Mouse (Mus musculus) heart, embryonic 13.5 days (tissue): ENCODE measurements at regions not wholly inside any gene's neighbourhood (a gene's known extent, or its start where the extent isn't known, plus 50 kb on each side); places are given as distances from the start of the nearest gene placed in this dataset.

Experiments used
- ATAC-seq: fragments of 200-750 bp; cut with Nextera tagmentation; 2 replicates; pipeline ENCODE4 v1.8.0; 2017; ENCODE audit warnings: moderate TSS enrichment; ENCODE audit not compliant: insufficient number of reproducible peaks, low FRiP score, low TSS enrichment; ENCODE audit errors: extremely low read depth
- H3K27ac ChIP-seq: fragments of 300-500 bp; sonication (generic); replicated peaks from 2 replicates; pipeline ENCODE4 v1.5.1; 2015; ENCODE audit warnings: moderate library complexity, mild to moderate bottlenecking, inconsistent platforms
- H3K27me3 ChIP-seq: fragments of 300-500 bp; sonication (generic); replicated peaks from 2 replicates; pipeline ENCODE4 v1.6.1; 2015; ENCODE audit warnings: mild to moderate bottlenecking, inconsistent platforms
- H3K36me3 ChIP-seq: fragments of 300-500 bp; sonication (generic); 2 replicates; pipeline ENCODE4 v1.6.1; 2015; ENCODE audit warnings: mild to moderate bottlenecking, inconsistent platforms
- H3K4me1 ChIP-seq: fragments of 300-500 bp; sonication (generic); 2 replicates; pipeline ENCODE4 v1.6.1; 2015; ENCODE audit warnings: inconsistent platforms
- H3K4me2 ChIP-seq: fragments of 300-500 bp; sonication (generic); 2 replicates; pipeline ENCODE4 v1.6.1; 2015; ENCODE audit warnings: inconsistent platforms, mild to moderate bottlenecking, moderate library complexity
- H3K4me3 ChIP-seq: fragments of 300-500 bp; sonication (generic); 2 replicates; pipeline ENCODE4 v1.5.1; 2015; ENCODE audit warnings: moderate library complexity, mild to moderate bottlenecking, inconsistent platforms
- H3K9ac ChIP-seq: fragments of 300-500 bp; sonication (generic); 2 replicates; pipeline ENCODE4 v1.6.1; 2015; ENCODE audit warnings: inconsistent platforms, mild to moderate bottlenecking, moderate library complexity
- H3K9me3 ChIP-seq: fragments of 300-500 bp; sonication (generic); 2 replicates; pipeline ENCODE4 v1.6.1; 2016; ENCODE audit warnings: inconsistent platforms
- WGBS: fragments of 180-500 bp; shearing (Covaris S2); methylation state at CpG from one replicate; pipeline ENCODE4 v1.1.7; 2015; ENCODE audit warnings: mixed read lengths; 5-methylcytosine and 5-hydroxymethylcytosine counted together

GRCm38 (mm10) chr13:47948098-47948865, 312.7 kb upstream of the Id4 start:
- H3K4me1 ChIP-seq: no peaks in the 10 kb centered on the region

DNA sequence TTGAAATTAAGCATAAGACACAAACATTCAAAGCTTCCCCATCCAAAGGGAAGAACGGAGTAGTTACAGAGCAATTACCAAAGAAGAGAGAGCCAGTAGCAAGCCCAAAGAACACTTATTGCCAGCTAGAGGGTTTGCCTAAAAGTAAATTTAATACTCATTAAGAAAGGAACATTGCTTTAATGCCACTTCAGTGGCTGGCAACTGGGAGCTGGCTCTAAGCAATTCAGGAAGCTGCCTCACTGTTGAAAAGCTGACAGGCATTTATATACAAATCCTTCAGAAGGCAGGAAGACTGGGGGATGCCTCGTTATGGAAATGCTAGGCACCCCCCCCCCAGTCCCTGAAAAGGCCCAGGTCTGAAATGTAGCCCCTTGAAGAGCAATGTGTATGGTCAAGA, 310.6 kb upstream of the Id4 start:
- no peaks in the 10 kb centered on the region for H3K27me3 ChIP-seq
- ATAC-seq: no peak
- 48% methylated on average over 2 of the region's 2 CpGs for WGBS
- no peak overlapping the region for H3K4me2 ChIP-seq
- no peaks in the 10 kb centered on the region for H3K4me1 ChIP-seq
- no peak overlapping the region for H3K27ac ChIP-seq
- no peaks in the 10 kb centered on the region for H3K36me3 ChIP-seq
- H3K9ac ChIP-seq: no peak overlapping the region
- no peaks in the 10 kb centered on the region for H3K9me3 ChIP-seq
- H3K4me3 ChIP-seq: no peak overlapping the region

More at GRCm38 (mm10) chr13:47948098-47948865, 312.7 kb upstream of the Id4 start:
- Histone ChIP-seq H3K4me3 (no peak overlapping the region), H3K9me3 (no peaks in the 10 kb centered on the region; the same call in 1 of the 2 replicates), H3K4me2 (no peak overlapping the region), H3K27ac (no peak overlapping the region), H3K36me3 (no peaks in the 10 kb centered on the region), H3K27me3 (no peaks in the 10 kb centered on the region), H3K9ac (no peak overlapping the region)
- WGBS: 82% methylated on average over 10 of the region's 10 CpGs
- ATAC-seq: no peak

DNA sequence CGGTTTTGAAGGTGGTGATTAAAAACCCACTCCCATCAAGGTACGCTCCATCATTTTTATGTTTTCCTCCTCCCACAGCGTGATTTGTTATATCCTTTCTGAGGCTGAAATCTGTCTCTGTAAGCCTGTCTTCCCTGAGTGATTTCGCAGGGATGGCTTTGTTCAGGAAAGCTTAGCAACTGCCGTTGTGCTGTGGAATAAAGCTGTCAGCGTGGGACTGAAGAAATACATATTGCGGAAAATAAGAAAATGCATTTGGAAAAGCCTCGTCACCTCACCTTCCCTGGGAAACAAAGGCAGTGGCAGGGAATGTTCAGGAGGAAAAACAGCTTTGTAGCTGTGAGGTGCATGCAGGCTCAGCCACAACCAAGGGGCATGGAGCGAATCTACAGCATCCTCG, 310.0 kb upstream of the Id4 start:
- Histone ChIP-seq H3K27ac (no peak overlapping the region), H3K4me3 (no peak overlapping the region), H3K9me3 (no peaks in the 10 kb centered on the region), H3K4me2 (no peak overlapping the region), H3K4me1 (no peaks in the 10 kb centered on the region), H3K36me3 (no peaks in the 10 kb centered on the region), H3K9ac (no peak overlapping the region), H3K27me3 (no peaks in the 10 kb centered on the region)
- WGBS: 73% methylated on average over 10 of the region's 10 CpGs
- ATAC-seq: no peak

DNA sequence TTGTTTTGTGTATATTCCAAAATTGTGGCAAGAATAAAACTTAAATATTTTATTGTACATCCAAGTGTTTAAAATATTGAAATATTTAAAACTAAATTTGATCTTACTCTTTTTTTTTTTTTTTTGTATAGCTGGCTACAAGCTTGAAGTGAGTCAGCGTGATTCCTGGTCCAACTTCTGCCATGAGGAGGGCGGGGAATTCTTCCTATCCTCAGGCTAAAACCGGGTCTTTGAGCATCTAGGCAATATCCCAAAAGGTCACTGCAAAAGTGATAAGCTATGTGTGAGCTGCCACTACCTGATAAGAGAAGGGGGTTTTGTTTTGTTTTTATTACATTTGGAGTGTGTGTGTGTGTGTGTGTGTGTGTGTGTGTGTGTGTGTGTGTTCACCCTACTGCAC, 308.1 kb upstream of the Id4 start:
- Histone ChIP-seq H3K27me3 (no peaks in the 10 kb centered on the region), H3K4me2 (no peak overlapping the region), H3K27ac (no peak overlapping the region), H3K36me3 (no peaks in the 10 kb centered on the region), H3K9ac (no peak overlapping the region), H3K4me3 (no peak overlapping the region), H3K9me3 (no peaks in the 10 kb centered on the region), H3K4me1 (no peaks in the 10 kb centered on the region)
- no peak for ATAC-seq
- WGBS: 58% methylated on average over 3 of the region's 3 CpGs

DNA sequence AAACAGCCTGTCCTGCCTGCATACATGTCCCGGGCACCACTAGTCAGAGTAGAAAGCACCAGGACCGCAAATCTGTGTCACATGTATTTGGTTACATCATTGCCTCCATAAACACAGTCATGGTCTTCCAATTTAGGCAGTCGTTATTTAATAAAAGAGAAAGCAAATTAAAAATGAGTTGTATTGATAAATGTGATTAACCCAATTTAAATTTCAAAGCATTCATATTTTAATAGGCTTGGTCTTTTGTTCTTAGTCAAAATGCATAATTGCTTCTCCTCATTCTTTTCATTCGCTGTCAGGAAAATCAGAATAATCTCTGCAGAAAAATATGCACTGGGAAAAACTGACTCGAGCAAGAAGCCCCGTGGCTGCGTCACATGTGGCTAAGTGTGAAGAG, 307.3 kb upstream of the Id4 start:
- Histone ChIP-seq H3K27ac (no peak overlapping the region), H3K36me3 (no peaks in the 10 kb centered on the region), H3K9ac (no peak overlapping the region), H3K4me2 (no peak overlapping the region), H3K9me3 (no peaks in the 10 kb centered on the region), H3K27me3 (no peaks in the 10 kb centered on the region), H3K4me3 (no peak overlapping the region), H3K4me1 (no peaks in the 10 kb centered on the region)
- WGBS: 70% methylated on average over 7 of the region's 7 CpGs
- no peak for ATAC-seq

DNA sequence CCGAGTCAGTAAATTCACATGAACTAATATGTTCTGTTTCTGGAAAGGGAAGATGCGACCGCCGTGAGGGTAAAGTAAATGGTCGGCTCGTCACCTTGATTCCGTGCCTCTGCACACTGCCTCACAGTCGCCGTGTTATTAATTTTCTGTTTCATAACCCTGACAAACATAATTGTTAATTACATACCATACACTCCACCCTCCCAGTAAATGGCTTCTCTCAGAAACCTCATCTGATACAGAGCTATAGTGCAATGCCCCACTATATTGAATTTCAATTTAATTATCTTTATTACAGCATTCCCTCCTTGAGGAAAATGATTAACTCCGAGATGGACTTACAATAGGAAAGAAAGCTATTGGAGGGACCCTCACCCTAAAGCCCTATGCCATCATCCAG, 305.5 kb upstream of the Id4 start:
- WGBS: 83% methylated on average over 10 of the region's 10 CpGs
- Histone ChIP-seq H3K4me3 (no peak overlapping the region), H3K9ac (no peak overlapping the region), H3K4me1 (no peaks in the 10 kb centered on the region), H3K4me2 (no peak overlapping the region), H3K27me3 (no peaks in the 10 kb centered on the region), H3K27ac (no peak overlapping the region), H3K36me3 (no peaks in the 10 kb centered on the region), H3K9me3 (no peaks in the 10 kb centered on the region)
- ATAC-seq: no peak

- WGBS: 87% methylated on average over 11 of the region's 11 CpGs
- ATAC-seq: no peak
- no peak overlapping the region for H3K4me2 ChIP-seq
- H3K27me3 ChIP-seq: no peaks in the 10 kb centered on the region
- no peaks in the 10 kb centered on the region for H3K4me1 ChIP-seq
- no peaks in the 10 kb centered on the region for H3K9me3 ChIP-seq
- no peak overlapping the region for H3K4me3 ChIP-seq
- no peak overlapping the region for H3K9ac ChIP-seq
- H3K36me3 ChIP-seq: no peaks in the 10 kb centered on the region
- H3K27ac ChIP-seq: no peak overlapping the region
Observed at GRCm38 (mm10) chr13:47957662-47958061, 303.4 kb upstream of the Id4 start.

- peak overlapping the region; percentile 47 for H3K4me2 ChIP-seq
- no peak for ATAC-seq
Observed at GRCm38 (mm10) chr13:47974216-47974615, 286.8 kb upstream of the Id4 start.

DNA sequence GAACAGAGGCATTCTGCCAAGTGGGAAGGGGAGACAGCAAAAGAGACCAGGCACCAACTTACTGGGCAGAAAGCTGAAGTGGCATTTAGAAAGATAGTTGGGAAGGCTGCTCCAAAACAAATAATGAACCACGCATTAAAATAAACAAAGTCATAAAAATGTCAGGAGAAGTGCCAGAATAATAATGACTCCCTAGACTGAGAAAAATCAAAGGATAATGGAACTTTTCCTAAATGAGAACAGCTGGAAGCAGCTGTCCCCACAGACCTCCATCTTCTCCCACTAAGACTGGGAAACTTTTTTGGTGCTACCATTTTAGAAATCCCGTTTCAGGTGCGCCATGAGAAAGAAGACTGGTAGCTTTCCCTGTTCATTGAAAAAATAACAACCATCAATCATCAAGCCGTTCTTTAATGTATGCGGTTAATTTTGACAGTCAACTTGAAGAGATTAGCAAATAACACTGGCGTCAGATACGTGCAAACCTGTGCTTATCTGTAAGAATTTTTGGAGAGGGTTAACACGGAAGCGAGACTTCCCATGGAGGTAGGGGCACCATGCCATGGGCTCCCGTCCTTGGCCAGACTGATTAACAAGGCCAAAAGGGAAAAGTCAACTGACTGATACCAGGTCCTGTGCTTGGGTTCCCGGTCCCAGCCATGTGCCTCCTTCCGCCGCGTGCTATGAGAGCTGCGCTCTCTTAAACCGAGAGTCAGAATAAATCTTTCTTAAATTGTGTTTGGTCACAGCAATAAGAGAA, 286.1 kb upstream of the Id4 start:
- 71% methylated on average over 16 of the region's 16 CpGs for WGBS
- Histone ChIP-seq H3K27me3 (no peaks in the 10 kb centered on the region), H3K27ac (no peak overlapping the region), H3K9ac (no peak overlapping the region), H3K36me3 (no peaks in the 10 kb centered on the region), H3K4me1 (0 out of 2 replicates have a peak, but pooled peaks cover 2% of the 10 kb centered on the region), H3K9me3 (no peaks in the 10 kb centered on the region), H3K4me3 (no peak overlapping the region), H3K4me2 (peak overlapping the region; percentile 47; the same call in 1 of the 2 replicates)
- no peak for ATAC-seq

More at GRCm38 (mm10) chr13:47974216-47974615, 286.8 kb upstream of the Id4 start:
- no peaks in the 10 kb centered on the region for H3K27me3 ChIP-seq
- no peaks in the 10 kb centered on the region for H3K9me3 ChIP-seq
- H3K4me1 ChIP-seq: 0 out of 2 replicates have a peak, but pooled peaks cover 2% of the 10 kb centered on the region
- no peaks in the 10 kb centered on the region for H3K36me3 ChIP-seq
- no peak overlapping the region for H3K27ac ChIP-seq
- H3K9ac ChIP-seq: no peak overlapping the region
- 35% methylated on average over 12 of the region's 12 CpGs for WGBS
- H3K4me3 ChIP-seq: no peak overlapping the region

- no peaks in the 10 kb centered on the region for H3K36me3 ChIP-seq
- no peak overlapping the region for H3K9ac ChIP-seq
- H3K27ac ChIP-seq: no peak overlapping the region
- no peak overlapping the region for H3K4me3 ChIP-seq
- ATAC-seq: no peak
- no peaks in the 10 kb centered on the region for H3K9me3 ChIP-seq
- WGBS: 68% methylated on average over 5 of the region's 5 CpGs
- no peaks in the 10 kb centered on the region for H3K4me1 ChIP-seq
- no peak overlapping the region for H3K4me2 ChIP-seq
- H3K27me3 ChIP-seq: no peaks in the 10 kb centered on the region
Observed at GRCm38 (mm10) chr13:47998495-47998894, 262.5 kb upstream of the Id4 start.

- H3K27ac ChIP-seq: no peak overlapping the region
- no peaks in the 10 kb centered on the region for H3K4me1 ChIP-seq
- no peaks in the 10 kb centered on the region for H3K27me3 ChIP-seq
- H3K4me2 ChIP-seq: no peak overlapping the region
- no peaks in the 10 kb centered on the region for H3K36me3 ChIP-seq
- no peak for ATAC-seq
- no peaks in the 10 kb centered on the region for H3K9me3 ChIP-seq
- no peak overlapping the region for H3K4me3 ChIP-seq
- 70% methylated on average over 4 of the region's 4 CpGs for WGBS
- no peak overlapping the region for H3K9ac ChIP-seq
Observed at GRCm38 (mm10) chr13:47999399-47999798, 261.6 kb upstream of the Id4 start.
